Mouse (Mus musculus): ENCODE results near the gene Pou6f2.

DNA sequence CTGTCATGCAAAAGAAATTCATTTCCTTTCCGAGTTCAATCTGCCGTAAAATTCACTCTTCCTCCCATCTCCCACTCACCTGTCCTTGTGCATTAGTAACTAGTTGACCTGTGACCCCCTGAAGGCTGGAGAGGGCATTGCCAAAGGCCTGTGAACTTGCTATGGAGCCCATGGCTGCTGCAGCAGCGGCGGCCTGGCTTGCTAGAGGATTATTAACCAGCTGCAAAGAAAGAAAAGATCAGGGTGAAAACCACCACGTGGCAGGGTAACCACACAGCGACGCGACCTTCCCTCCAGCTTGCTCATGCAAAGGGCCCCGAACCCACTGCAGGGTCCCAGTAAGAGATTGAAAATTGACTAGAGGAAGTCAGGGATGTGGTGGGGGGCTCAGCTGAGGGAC, 225.2 kb downstream of the Pou6f2 start:
- no peak for TF ChIP-seq CTCF (IDR thresholded peaks at IDR 0.05; ENCODE audit: low read depth)
- no peak for TF ChIP-seq EP300 (IDR thresholded peaks at IDR 0.05; ENCODE audit: low read depth)

All from liver, embryonic 14.5 days (tissue).